Mouse (Mus musculus): ENCODE results near the gene Ttn.

DNA sequence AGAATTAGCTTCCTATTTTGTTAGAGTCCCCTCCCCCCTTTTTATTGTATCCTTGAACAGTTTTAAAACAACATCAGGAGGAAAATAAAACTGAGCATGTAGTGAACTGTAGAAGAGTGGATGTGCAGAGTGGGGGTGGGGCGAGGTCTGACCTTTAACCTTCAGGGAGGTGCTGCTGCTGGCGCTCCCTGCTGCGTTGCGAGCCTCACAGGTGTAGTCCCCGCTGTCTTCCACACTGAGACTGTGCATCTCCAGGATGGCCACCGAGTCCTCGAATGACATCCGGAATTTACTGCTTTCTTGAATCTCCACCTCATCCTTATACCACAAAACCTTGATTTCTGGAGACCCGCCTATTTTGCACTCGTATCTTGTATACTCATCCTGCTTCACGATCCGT, 100.9 kb downstream of the Ttn start:
- TF ChIP-seq CTCF (IDR thresholded peaks at IDR 0.05; ENCODE audit: borderline replicate concordance, extremely low read depth, insufficient read depth, insufficient read length) (no peak), POLR2A (IDR thresholded peaks at IDR 0.05; ENCODE audit: borderline replicate concordance, extremely low read depth, insufficient read depth, insufficient read length, poor library complexity, severe bottlenecking) (no peak)

Measured in brain, embryonic 14.5 days (tissue).